Mouse (Mus musculus): ENCODE measurements around the gene Rnf7. TPM values are rescaled to one million over a fixed set of nuclear protein-coding genes. Genes with fewer than 3 reads are reported as not detected.
A peak's percentile ranks its signal among the peaks of the same experiment; 100 is the strongest.
"Not testable (repeated sequence)": the region's sequence is repeated elsewhere in the genome, so short reads cannot be mapped to it uniquely, and the experiment has no call there.

The Rnf7 gene
- polyA plus RNA-seq, 1 experiment from 2014 or later: 241 TPM

- Histone ChIP-seq H3K36me3 (no peaks in the 10 kb centered on the region), H3K9me3 (0 out of 2 replicates have a peak, but pooled peaks cover 5% of the 10 kb centered on the region), H3K27ac (no peak overlapping the region), H3K9ac (replicated peaks) (no peak overlapping the region), H3K4me1 (replicated peaks) (peaks cover 22% of the 10 kb centered on the region), H3K4me3 (replicated peaks) (no peak overlapping the region), H3K27me3 (no peaks in the 10 kb centered on the region), H3K4me2 (no peak overlapping the region)
- ATAC-seq (ENCODE audit: insufficient number of reproducible peaks, insufficient read depth, low FRiP score, low TSS enrichment, low read depth): no peak
- 49% methylated on average over 17 of the region's 17 CpGs for WGBS
Measured at GRCm38 (mm10) chr9:96504116-96504895, 25.8 kb upstream of the Rnf7 start.

- H3K4me1 ChIP-seq (replicated peaks): peaks cover 22% of the 10 kb centered on the region
- WGBS: 81% methylated on average over 6 of the region's 6 CpGs
- 0 out of 2 replicates have a peak, but pooled peaks cover 8% of the 10 kb centered on the region for H3K9me3 ChIP-seq
- H3K36me3 ChIP-seq: no peaks in the 10 kb centered on the region
- H3K9ac ChIP-seq (replicated peaks): no peak overlapping the region
- no peak for ATAC-seq (ENCODE audit: insufficient number of reproducible peaks, insufficient read depth, low FRiP score, low TSS enrichment, low read depth)
- no peak overlapping the region for H3K4me3 ChIP-seq (replicated peaks)
- H3K27ac ChIP-seq: no peak overlapping the region
- no peaks in the 10 kb centered on the region for H3K27me3 ChIP-seq
- no peak overlapping the region for H3K4me2 ChIP-seq
Measured at GRCm38 (mm10) chr9:96502856-96503610, 24.6 kb upstream of the Rnf7 start.

- Histone ChIP-seq H3K27ac (no peak overlapping the region), H3K9me3 (0 out of 2 replicates have a peak, but pooled peaks cover 8% of the 10 kb centered on the region), H3K4me1 (replicated peaks) (peaks cover 21% of the 10 kb centered on the region), H3K27me3 (no peaks in the 10 kb centered on the region), H3K4me2 (no peak overlapping the region), H3K9ac (replicated peaks) (no peak overlapping the region), H3K4me3 (replicated peaks) (no peak overlapping the region), H3K36me3 (no peaks in the 10 kb centered on the region)
- 59% methylated on average over 7 of the region's 7 CpGs for WGBS
- ATAC-seq (ENCODE audit: insufficient number of reproducible peaks, insufficient read depth, low FRiP score, low TSS enrichment, low read depth): no peak
Measured at GRCm38 (mm10) chr9:96501217-96501616, 22.7 kb upstream of the Rnf7 start.

- no peaks in the 10 kb centered on the region for H3K9me3 ChIP-seq
- H3K36me3 ChIP-seq: no peaks in the 10 kb centered on the region
- H3K4me3 ChIP-seq (replicated peaks): 0 out of 2 replicates have a peak overlapping the region, but pooled peaks have one; percentile 16
- H3K4me2 ChIP-seq: peak overlapping the region; percentile 48
- peak overlapping the region; percentile 51; the same call in 1 of the 2 replicates for H3K27ac ChIP-seq
- no peak overlapping the region for H3K9ac ChIP-seq (replicated peaks)
- 4% methylated on average over 3 of the region's 3 CpGs for WGBS
- no peak for ATAC-seq (ENCODE audit: insufficient number of reproducible peaks, insufficient read depth, low FRiP score, low TSS enrichment, low read depth)
- no peaks in the 10 kb centered on the region for H3K27me3 ChIP-seq
- peaks cover 17% of the 10 kb centered on the region for H3K4me1 ChIP-seq (replicated peaks)
Measured at GRCm38 (mm10) chr9:96493212-96493611, 14.7 kb upstream of the Rnf7 start.

GRCm38 (mm10) chr9:96491810-96492209, 13.3 kb upstream of the Rnf7 start:
- no peak overlapping the region for H3K27ac ChIP-seq
- H3K9me3 ChIP-seq: no peaks in the 10 kb centered on the region
- H3K27me3 ChIP-seq: no peaks in the 10 kb centered on the region
- no peak for ATAC-seq (ENCODE audit: insufficient number of reproducible peaks, insufficient read depth, low FRiP score, low TSS enrichment, low read depth)
- H3K4me1 ChIP-seq (replicated peaks): peaks cover 17% of the 10 kb centered on the region
- no peak overlapping the region for H3K4me3 ChIP-seq (replicated peaks)
- 38% methylated on average over 12 of the region's 12 CpGs for WGBS
- H3K9ac ChIP-seq (replicated peaks): no peak overlapping the region
- H3K36me3 ChIP-seq: no peaks in the 10 kb centered on the region
- no peak overlapping the region for H3K4me2 ChIP-seq

GRCm38 (mm10) chr9:96487869-96488268, 9.4 kb upstream of the Rnf7 start:
- not testable (repeated sequence) for H3K36me3 ChIP-seq; H3K4me3 ChIP-seq (replicated peaks); H3K9ac ChIP-seq (replicated peaks); H3K9me3 ChIP-seq; H3K4me2 ChIP-seq; H3K27me3 ChIP-seq; ATAC-seq (ENCODE audit: insufficient number of reproducible peaks, insufficient read depth, low FRiP score, low TSS enrichment, low read depth); H3K27ac ChIP-seq; H3K4me1 ChIP-seq (replicated peaks)
- 94% methylated on average over 5 of the region's 5 CpGs for WGBS

GRCm38 (mm10) chr9:96483648-96484047, 5.2 kb upstream of the Rnf7 start:
- Histone ChIP-seq H3K9me3 (no peaks in the 10 kb centered on the region), H3K4me1 (replicated peaks) (no peaks in the 10 kb centered on the region), H3K36me3 (no peaks in the 10 kb centered on the region), H3K27me3 (no peaks in the 10 kb centered on the region), H3K4me2 (no peak overlapping the region), H3K27ac (no peak overlapping the region), H3K4me3 (replicated peaks) (no peak overlapping the region), H3K9ac (replicated peaks) (no peak overlapping the region)
- ATAC-seq (ENCODE audit: insufficient number of reproducible peaks, insufficient read depth, low FRiP score, low TSS enrichment, low read depth): no peak
- WGBS: 47% methylated on average over 2 of the region's 2 CpGs

- H3K9me3 ChIP-seq: no peaks in the 10 kb centered on the region
- no peak overlapping the region for H3K4me2 ChIP-seq
- H3K27me3 ChIP-seq: no peaks in the 10 kb centered on the region
- H3K27ac ChIP-seq: no peak overlapping the region
- no peaks in the 10 kb centered on the region for H3K4me1 ChIP-seq (replicated peaks)
- no peaks in the 10 kb centered on the region for H3K36me3 ChIP-seq
- no peak for ATAC-seq (ENCODE audit: insufficient number of reproducible peaks, insufficient read depth, low FRiP score, low TSS enrichment, low read depth)
- no peak overlapping the region for H3K9ac ChIP-seq (replicated peaks)
- 71% methylated on average over 3 of the region's 3 CpGs for WGBS
- H3K4me3 ChIP-seq (replicated peaks): no peak overlapping the region
Measured at GRCm38 (mm10) chr9:96483028-96483427, 4.6 kb upstream of the Rnf7 start.

GRCm38 (mm10) chr9:96472356-96472755, 6.1 kb downstream of the Rnf7 start:
- Histone ChIP-seq H3K4me1 (replicated peaks) (peaks cover 23% of the 10 kb centered on the region), H3K27ac (0 out of 2 replicates have a peak overlapping the region, but pooled peaks have one; percentile 29), H3K4me3 (replicated peaks) (no peak overlapping the region), H3K4me2 (no peak overlapping the region), H3K9ac (replicated peaks) (no peak overlapping the region), H3K36me3 (peaks cover 56% of the 10 kb centered on the region), H3K27me3 (no peaks in the 10 kb centered on the region), H3K9me3 (no peaks in the 10 kb centered on the region)
- WGBS: 36% methylated on average over 3 of the region's 3 CpGs
- no peak for ATAC-seq (ENCODE audit: insufficient number of reproducible peaks, insufficient read depth, low FRiP score, low TSS enrichment, low read depth)

- H3K9ac ChIP-seq (replicated peaks); H3K4me3 ChIP-seq (replicated peaks); H3K9me3 ChIP-seq; H3K27me3 ChIP-seq; H3K4me2 ChIP-seq; H3K27ac ChIP-seq; ATAC-seq (ENCODE audit: insufficient number of reproducible peaks, insufficient read depth, low FRiP score, low TSS enrichment, low read depth): not testable (repeated sequence)
- Histone ChIP-seq H3K36me3 (peaks cover 63% of the 10 kb centered on the region), H3K4me1 (replicated peaks) (peaks cover 17% of the 10 kb centered on the region)
- 89% methylated on average over 4 of the region's 4 CpGs for WGBS
Measured at GRCm38 (mm10) chr9:96471681-96472080, 6.8 kb downstream of the Rnf7 start.

GRCm38 (mm10) chr9:96470266-96470974, 8.1 kb downstream of the Rnf7 start:
- 90% methylated on average over 8 of the region's 8 CpGs for WGBS
- ATAC-seq (ENCODE audit: insufficient number of reproducible peaks, insufficient read depth, low FRiP score, low TSS enrichment, low read depth): no peak
- Histone ChIP-seq H3K36me3 (peaks cover 59% of the 10 kb centered on the region), H3K27me3 (no peaks in the 10 kb centered on the region), H3K9me3 (no peaks in the 10 kb centered on the region), H3K4me1 (replicated peaks) (peaks cover 16% of the 10 kb centered on the region), H3K9ac (replicated peaks) (no peak overlapping the region), H3K4me2 (no peak overlapping the region), H3K27ac (no peak overlapping the region), H3K4me3 (replicated peaks) (no peak overlapping the region)
